Mouse (Mus musculus): Measurements from ENCODE around the gene Gm21704. TPM values are rescaled to one million over a fixed set of nuclear protein-coding genes. Genes with fewer than 3 reads are reported as not detected.
"Not testable (repeated sequence)": the region's sequence is repeated elsewhere in the genome, so short reads cannot be mapped to it uniquely, and the experiment has no call there.

Gm21704 gene
- total RNA-seq (2021): not detected
- long read RNA-seq, experiment 1: 0 reads
- long read RNA-seq, experiment 2: 0 reads

DNA sequence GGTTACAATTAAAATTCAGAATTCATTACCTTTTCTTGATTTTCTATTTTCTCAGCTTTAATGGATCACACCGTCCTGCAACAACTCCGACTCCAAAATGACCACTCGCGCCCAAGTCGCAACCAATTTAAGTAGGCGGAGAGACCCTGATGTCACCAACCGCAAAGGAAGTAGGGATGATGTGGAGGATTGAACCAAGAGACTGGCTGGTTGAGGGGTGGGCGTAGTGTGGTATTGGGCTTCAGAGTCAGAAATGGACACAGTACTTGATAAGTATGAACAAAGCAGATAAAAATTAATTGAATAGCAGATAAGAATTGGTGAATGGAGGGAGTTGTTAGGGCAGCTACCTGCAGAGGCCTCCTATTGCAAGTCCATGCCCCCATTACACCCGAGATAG is at the start of gene Gm21704, which contains the start of gene Gm21708:
Gene Gm21704 (minus strand): TSS at position 101 of the 400 bp plus-strand sequence.
Gene Gm21708 (minus strand): TSS at position 101 of the 400 bp plus-strand sequence.
- not testable (repeated sequence) for DNase-seq

DNA sequence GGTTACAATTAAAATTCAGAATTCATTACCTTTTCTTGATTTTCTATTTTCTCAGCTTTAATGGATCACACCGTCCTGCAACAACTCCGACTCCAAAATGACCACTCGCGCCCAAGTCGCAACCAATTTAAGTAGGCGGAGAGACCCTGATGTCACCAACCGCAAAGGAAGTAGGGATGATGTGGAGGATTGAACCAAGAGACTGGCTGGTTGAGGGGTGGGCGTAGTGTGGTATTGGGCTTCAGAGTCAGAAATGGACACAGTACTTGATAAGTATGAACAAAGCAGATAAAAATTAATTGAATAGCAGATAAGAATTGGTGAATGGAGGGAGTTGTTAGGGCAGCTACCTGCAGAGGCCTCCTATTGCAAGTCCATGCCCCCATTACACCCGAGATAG is 64.7 kb downstream of the Gm21704 start, which contains the start of gene Gm21693:
Gene Gm21693 (minus strand): TSS at position 101 of the 400 bp plus-strand sequence.
- not testable (repeated sequence) for DNase-seq

DNA sequence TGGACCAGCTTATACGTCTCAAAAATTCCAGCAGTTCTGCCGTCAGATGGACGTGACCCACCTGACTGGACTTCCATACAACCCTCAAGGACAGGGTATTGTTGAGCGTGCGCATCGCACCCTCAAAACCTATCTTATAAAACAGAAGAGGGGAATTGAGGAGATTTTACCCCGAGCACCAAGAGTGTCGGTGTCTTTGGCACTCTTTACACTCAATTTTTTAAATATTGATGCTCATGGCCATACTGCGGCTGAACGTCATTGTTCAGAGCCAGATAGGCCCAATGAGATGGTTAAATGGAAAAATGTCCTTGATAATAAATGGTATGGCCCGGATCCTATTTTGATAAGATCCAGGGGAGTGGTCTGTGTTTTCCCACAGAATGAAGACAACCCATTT is 69.3 kb downstream of the Gm21704 start:
- not testable (repeated sequence) for DNase-seq

Other genes with a start within 250 kb of the Gm21704 start
- gene Gm21677, start 103.7 kb downstream of the Gm21704 start, total RNA-seq (2021): not detected
- not detected for gene Gm21693, start 64.8 kb downstream of the Gm21704 start, total RNA-seq (2021)
- gene Gm21708, start within 50 bp of the Gm21704 start, total RNA-seq (2021): not detected

Measured in adrenal gland, postnatal 10 days (tissue).